Mouse (Mus musculus) cerebellum, postnatal 36 days (tissue): ENCODE data around the gene Plac8.

Experiments used
- DNase-seq, 2 experiments: peaks; one replicate each; pipeline ENCODE4 v3.0.0; 2021 to 2022; ENCODE audit warnings: mixed read lengths in 2 of 2

Gene Plac8

GRCm38 (mm10) chr5:100578863-100579411, 6.9 kb upstream of the Plac8 start:
- no peak for DNase-seq

- DNase-seq, result no peak
Measured at GRCm38 (mm10) chr5:100574771-100575170, 2.7 kb upstream of the Plac8 start.

GRCm38 (mm10) chr5:100573256-100573655, 1.2 kb upstream of the Plac8 start:
- DNase-seq, result no peak

- no peak for DNase-seq
Measured at GRCm38 (mm10) chr5:100570716-100571115, 1.3 kb downstream of the Plac8 start.

GRCm38 (mm10) chr5:100569997-100570595, 1.9 kb downstream of the Plac8 start:
- DNase-seq, result no peak

GRCm38 (mm10) chr5:100569250-100569934, 2.7 kb downstream of the Plac8 start:
- DNase-seq, result no peak

- DNase-seq, result no peak
Measured at GRCm38 (mm10) chr5:100568802-100569201, 3.2 kb downstream of the Plac8 start.

- DNase-seq, result no peak
Measured at GRCm38 (mm10) chr5:100568177-100568576, 3.9 kb downstream of the Plac8 start.

GRCm38 (mm10) chr5:100567258-100568032, 4.6 kb downstream of the Plac8 start:
- DNase-seq, result no peak

GRCm38 (mm10) chr5:100566798-100567197, 5.2 kb downstream of the Plac8 start:
- no peak for DNase-seq

GRCm38 (mm10) chr5:100562702-100563101, 9.3 kb downstream of the Plac8 start:
- DNase-seq, result no peak

GRCm38 (mm10) chr5:100559357-100559756, 12.7 kb downstream of the Plac8 start:
- DNase-seq, result no peak

GRCm38 (mm10) chr5:100558783-100559182, 13.3 kb downstream of the Plac8 start:
- DNase-seq, result no peak

GRCm38 (mm10) chr5:100557537-100557936, 14.5 kb downstream of the Plac8 start:
- no peak for DNase-seq

- no peak for DNase-seq
Measured at GRCm38 (mm10) chr5:100557019-100557418, 15.0 kb downstream of the Plac8 start.

- no peak for DNase-seq
Measured at GRCm38 (mm10) chr5:100553426-100553825, 18.6 kb downstream of the Plac8 start.

- DNase-seq, result no peak
Measured at GRCm38 (mm10) chr5:100551952-100552351, 20.1 kb downstream of the Plac8 start.

GRCm38 (mm10) chr5:100550151-100550550, 21.9 kb downstream of the Plac8 start:
- no peak for DNase-seq

GRCm38 (mm10) chr5:100549311-100549710, 22.7 kb downstream of the Plac8 start:
- DNase-seq, result no peak

GRCm38 (mm10) chr5:100548236-100548635, 23.8 kb downstream of the Plac8 start:
- DNase-seq, result no peak

- DNase-seq, result no peak
Measured at GRCm38 (mm10) chr5:100546294-100547080, 25.6 kb downstream of the Plac8 start.

- DNase-seq, result peak in 1 of 2 experiments; percentile 15
Measured at GRCm38 (mm10) chr5:100536638-100537037, 35.4 kb downstream of the Plac8 start.

GRCm38 (mm10) chr5:100535826-100536225, 36.2 kb downstream of the Plac8 start:
- DNase-seq, result no peak
